Mouse (Mus musculus): ENCODE results near the gene Sart3.
A peak's percentile ranks its signal among the peaks of the same experiment; 100 is the strongest.

Sart3 gene

GRCm38 (mm10) chr5:113725417-113725816 lies 46.9 kb downstream of the Sart3 start:
- DNase-seq (ENCODE audit: low read depth, low spot score): no peak

- DNase-seq (ENCODE audit: low read depth, low spot score): peak; percentile 78
Measured at GRCm38 (mm10) chr5:113724446-113724845, 47.9 kb downstream of the Sart3 start, which contains the start of gene 1700069L16Rik. 1700069L16Rik (minus strand) TSS chr5:113724772.

GRCm38 (mm10) chr5:113723567-113724237 lies 48.6 kb downstream of the Sart3 start:
- DNase-seq (ENCODE audit: low read depth, low spot score): no peak

- no peak for DNase-seq (ENCODE audit: low read depth, low spot score)
Measured at GRCm38 (mm10) chr5:113722224-113723013, 49.9 kb downstream of the Sart3 start.

GRCm38 (mm10) chr5:113719221-113719661 lies 53.1 kb downstream of the Sart3 start:
- DNase-seq (ENCODE audit: low read depth, low spot score): no peak

- peak; percentile 83 for DNase-seq (ENCODE audit: low read depth, low spot score)
Measured at GRCm38 (mm10) chr5:113716581-113717388, 55.5 kb downstream of the Sart3 start.

GRCm38 (mm10) chr5:113712861-113713260 lies 59.4 kb downstream of the Sart3 start:
- no peak for DNase-seq (ENCODE audit: low read depth, low spot score)

- DNase-seq (ENCODE audit: low read depth, low spot score): no peak
Measured at GRCm38 (mm10) chr5:113703803-113704585, 68.3 kb downstream of the Sart3 start.

GRCm38 (mm10) chr5:113700388-113701023 lies 71.8 kb downstream of the Sart3 start:
- DNase-seq (ENCODE audit: low read depth, low spot score): no peak

- DNase-seq (ENCODE audit: low read depth, low spot score): peak; percentile 41
Measured at GRCm38 (mm10) chr5:113694415-113694814, 77.9 kb downstream of the Sart3 start.

GRCm38 (mm10) chr5:113694000-113694399 lies 78.3 kb downstream of the Sart3 start:
- DNase-seq (ENCODE audit: low read depth, low spot score): no peak

GRCm38 (mm10) chr5:113693196-113693755 lies 79.0 kb downstream of the Sart3 start:
- DNase-seq (ENCODE audit: low read depth, low spot score): no peak
